ENCODE assay signal across 9 mouse cellular contexts in genomic region chr5:140869034-140869433, GRCm38 (mm10). TPM values are rescaled to one million over a fixed set of nuclear protein-coding genes. Genes with fewer than 3 reads are reported as not detected.
DNase-seq lines count a peak whose midpoint lies in the region; ATAC-seq lines count a peak whose summit lies in the region.
"Had no signal": no experiment of that assay in that cellular context is flagged by ENCODE, and none has a peak within 500 bp of the region (broad histone marks: within the 10 kb centered on the region; RNA-seq: fewer than 3 reads in every experiment).

No protein-coding gene starts in this region.

- H3K4me3 ChIP-seq in midbrain, embryonic 10.5 days, result no peak overlapping the region
- H3K4me3 ChIP-seq in midbrain, embryonic 16.5 days (ENCODE audit: low read depth, low read length), result no peak overlapping the region
- H3K4me3 ChIP-seq: heart, embryonic 15.5 days; neural tube, embryonic 12.5 days had no signal

- ATAC-seq in midbrain, embryonic 16.5 days, result no peak
- peak; percentile 45 for ATAC-seq in common myeloid progenitor, adult 5-6 weeks (replicated peaks; ENCODE audit: low read depth, poor library complexity, severe bottlenecking)

- no peak overlapping the region for H3K27ac ChIP-seq in midbrain, embryonic 10.5 days (replicated peaks)
- no peak overlapping the region for H3K27ac ChIP-seq in midbrain, embryonic 16.5 days (ENCODE audit: low read length)
- H3K27ac ChIP-seq: heart, embryonic 15.5 days; neural tube, embryonic 12.5 days had no signal

- DNase-seq in midbrain, embryonic 10.5 days (ENCODE audit: low spot score), result peak; percentile 44
- peak; percentile 60 for DNase-seq in T-cell, adult 2 months (ENCODE audit: low spot score)
- DNase-seq in kidney, postnatal 4 days, result peak; percentile 74 to 78
- peak; percentile 49 for DNase-seq in lung, postnatal 25 days (ENCODE audit: low spot score)
- DNase-seq in splenic B cell, adult 2 months (ENCODE audit: low read depth, low spot score), result peak; percentile 86

- H3K9me3 ChIP-seq in midbrain, embryonic 10.5 days (replicated peaks), result no peaks in the 10 kb centered on the region
- no peaks in the 10 kb centered on the region for H3K9me3 ChIP-seq in midbrain, embryonic 16.5 days (replicated peaks; ENCODE audit: control insufficient read depth, low read length, poor library complexity, severe bottlenecking)
- H3K9me3 ChIP-seq: heart, embryonic 15.5 days; neural tube, embryonic 12.5 days had no signal

- H3K9ac ChIP-seq in midbrain, embryonic 16.5 days (ENCODE audit: low read depth, low read length), result no peak overlapping the region
- H3K9ac ChIP-seq: heart, embryonic 15.5 days; neural tube, embryonic 12.5 days had no signal

- no peak overlapping the region for H3K4me2 ChIP-seq in midbrain, embryonic 16.5 days (ENCODE audit: low read length)
- H3K4me2 ChIP-seq: heart, embryonic 15.5 days; neural tube, embryonic 12.5 days had no signal

- peaks cover 2% of the 10 kb centered on the region; the same call in 1 of the 2 replicates for H3K27me3 ChIP-seq in midbrain, embryonic 10.5 days (ENCODE audit: low read depth, poor library complexity, severe bottlenecking)
- no peaks in the 10 kb centered on the region for H3K27me3 ChIP-seq in midbrain, embryonic 16.5 days (ENCODE audit: control insufficient read depth, insufficient read depth, low read depth, low read length)
- H3K27me3 ChIP-seq in splenic B cell, adult 2 months (ENCODE audit: control insufficient read depth, insufficient read depth, low read length, poor library complexity, severe bottlenecking), result no peaks in the 10 kb centered on the region
- H3K27me3 ChIP-seq: neural tube, embryonic 12.5 days had no signal

- peaks cover 25% of the 10 kb centered on the region for H3K4me1 ChIP-seq in midbrain, embryonic 10.5 days
- H3K4me1 ChIP-seq in midbrain, embryonic 16.5 days (ENCODE audit: control insufficient read depth, insufficient read depth, low read length), result peaks cover 8% of the 10 kb centered on the region

- 72% methylated on average over 2 of the region's 2 CpGs for WGBS in midbrain, embryonic 10.5 days
- 56% methylated on average over 2 of the region's 2 CpGs for WGBS in midbrain, embryonic 16.5 days

- no peaks in the 10 kb centered on the region for H3K36me3 ChIP-seq in midbrain, embryonic 10.5 days
- H3K36me3 ChIP-seq in midbrain, embryonic 16.5 days (ENCODE audit: control insufficient read depth, insufficient read depth, low read length), result no peaks in the 10 kb centered on the region
- peaks cover 2% of the 10 kb centered on the region; the same call in 1 of the 2 replicates for H3K36me3 ChIP-seq in splenic B cell, adult 2 months (ENCODE audit: control insufficient read depth, insufficient read depth, low read length, poor library complexity, severe bottlenecking)
- H3K36me3 ChIP-seq: heart, embryonic 15.5 days; neural tube, embryonic 12.5 days had no signal

RNA-seq across cellular contexts. Expression of gene Gna12, which starts 38.8 kb away (rescaled TPM):
- 7.7 and 8.0 TPM in 2 replicates for polyA plus RNA-seq in midbrain, embryonic 10.5 days (2016; fragmentation: Nextera tagmentation; extraction: Ambion mirVana)
- 9.3 and 11.0 TPM in 2 replicates for polyA plus RNA-seq in midbrain, embryonic 16.5 days (2015; fragmentation: Nextera tagmentation; extraction: Ambion mirVana)
- total RNA-seq in common myeloid progenitor, adult 5-6 weeks (2017), result 29.5 and 36.4 TPM in 2 replicates
